Mouse (Mus musculus) midbrain, embryonic 12.5 days (tissue): Measurements from ENCODE around the gene Mpp4. TPM values are rescaled to one million over a fixed set of nuclear protein-coding genes. Genes with fewer than 3 reads are reported as not detected.

Source experiments
- ATAC-seq: fragments of 200-750 bp; cut with Nextera tagmentation; 2 replicates; pipeline ENCODE4 v1.8.0; 2017; ENCODE audit warnings: low read depth, moderate TSS enrichment, moderate library complexity; ENCODE audit not compliant: low FRiP score
- H3K27ac ChIP-seq: fragments of 300-500 bp; sonication (generic); replicated peaks from 2 replicates; pipeline ENCODE4 v1.5.1; 2016; ENCODE audit warnings: mild to moderate bottlenecking
- H3K27me3 ChIP-seq: fragments of 300-500 bp; sonication (generic); 2 replicates; pipeline ENCODE4 v1.6.1; 2016; ENCODE audit warnings: mild to moderate bottlenecking
- H3K36me3 ChIP-seq: fragments of 300-500 bp; sonication (generic); 2 replicates; pipeline ENCODE4 v1.6.1; 2016
- H3K4me1 ChIP-seq: fragments of 300-500 bp; sonication (generic); 2 replicates; pipeline ENCODE4 v1.6.1; 2016
- H3K4me2 ChIP-seq: fragments of 300-500 bp; sonication (generic); replicated peaks from 2 replicates; pipeline ENCODE4 v1.6.1; 2016; ENCODE audit warnings: mild to moderate bottlenecking, moderate library complexity
- H3K4me3 ChIP-seq: fragments of 300-500 bp; sonication (generic); 2 replicates; pipeline ENCODE4 v1.5.1; 2016; ENCODE audit warnings: mild to moderate bottlenecking
- H3K9ac ChIP-seq: fragments of 300-500 bp; sonication (generic); replicated peaks from 2 replicates; pipeline ENCODE4 v1.6.1; 2016; ENCODE audit warnings: mild to moderate bottlenecking, moderate library complexity
- H3K9me3 ChIP-seq: fragments of 300-500 bp; sonication (generic); 2 replicates; pipeline ENCODE4 v1.6.1; 2016; ENCODE audit warnings: mild to moderate bottlenecking
- WGBS: fragments of 180-500 bp; shearing (Covaris S2); methylation state at CpG from one replicate; pipeline ENCODE4 v1.1.7; 2016; 5-methylcytosine and 5-hydroxymethylcytosine counted together
- polyA plus RNA-seq: library from polyadenylated mRNA; unstranded; fragments of >200 nt; fragmentation: Nextera tagmentation; extraction: Ambion mirVana; gene quantifications from 2 replicates; pipeline ENCODE4 v1.2.1, GENCODE M21; 2016

Gene Mpp4
- polyA plus RNA-seq, 1 experiment from 2014 or later: 0.26 TPM

GRCm38 (mm10) chr1:59183045-59183444 lies 19.9 kb upstream of the Mpp4 start:
- Histone ChIP-seq H3K36me3 (peaks cover 31% of the 10 kb centered on the region), H3K4me3 (no peak overlapping the region), H3K9ac (no peak overlapping the region), H3K27ac (no peak overlapping the region), H3K27me3 (no peaks in the 10 kb centered on the region), H3K4me2 (no peak overlapping the region), H3K9me3 (no peaks in the 10 kb centered on the region), H3K4me1 (no peaks in the 10 kb centered on the region)
- 98% methylated on average over 4 of the region's 4 CpGs for WGBS
- ATAC-seq: no peak

GRCm38 (mm10) chr1:59182373-59182772 lies 19.2 kb upstream of the Mpp4 start:
- no peak overlapping the region for H3K4me2 ChIP-seq
- H3K4me1 ChIP-seq: no peaks in the 10 kb centered on the region
- 94% methylated on average over 2 of the region's 2 CpGs for whole genome bisulfite sequencing
- ATAC-seq: no peak
- H3K9ac ChIP-seq: no peak overlapping the region
- no peaks in the 10 kb centered on the region for H3K9me3 ChIP-seq
- no peak overlapping the region for H3K4me3 ChIP-seq
- peaks cover 38% of the 10 kb centered on the region for H3K36me3 ChIP-seq
- no peak overlapping the region for H3K27ac ChIP-seq
- no peaks in the 10 kb centered on the region for H3K27me3 ChIP-seq

DNA sequence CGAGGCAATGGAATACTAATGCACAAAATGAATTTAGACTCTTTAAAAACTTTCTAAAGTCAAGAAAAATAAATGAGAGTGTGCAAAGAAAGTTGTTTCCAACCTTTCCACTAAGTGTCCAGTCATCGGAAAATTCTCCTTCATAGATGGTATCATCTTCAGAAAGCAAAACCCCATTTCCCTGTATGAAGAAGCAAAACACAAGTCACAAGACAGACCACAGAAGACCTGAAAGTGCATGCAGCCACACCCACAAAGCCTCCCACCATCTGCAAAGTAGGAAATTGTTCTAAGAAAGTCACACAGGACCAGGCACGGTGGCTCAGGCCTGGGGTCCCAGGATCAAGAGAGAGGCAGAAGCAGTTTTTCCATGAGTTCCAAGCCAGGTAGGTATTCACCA lies 16.8 kb upstream of the Mpp4 start:
- no peak for ATAC-seq
- H3K4me3 ChIP-seq: no peak overlapping the region
- H3K4me2 ChIP-seq: no peak overlapping the region
- 88% methylated on average over 3 of the region's 3 CpGs for WGBS
- H3K36me3 ChIP-seq: peaks cover 46% of the 10 kb centered on the region
- no peak overlapping the region for H3K27ac ChIP-seq
- no peaks in the 10 kb centered on the region for H3K9me3 ChIP-seq
- H3K27me3 ChIP-seq: no peaks in the 10 kb centered on the region
- H3K9ac ChIP-seq: no peak overlapping the region
- no peaks in the 10 kb centered on the region for H3K4me1 ChIP-seq

DNA sequence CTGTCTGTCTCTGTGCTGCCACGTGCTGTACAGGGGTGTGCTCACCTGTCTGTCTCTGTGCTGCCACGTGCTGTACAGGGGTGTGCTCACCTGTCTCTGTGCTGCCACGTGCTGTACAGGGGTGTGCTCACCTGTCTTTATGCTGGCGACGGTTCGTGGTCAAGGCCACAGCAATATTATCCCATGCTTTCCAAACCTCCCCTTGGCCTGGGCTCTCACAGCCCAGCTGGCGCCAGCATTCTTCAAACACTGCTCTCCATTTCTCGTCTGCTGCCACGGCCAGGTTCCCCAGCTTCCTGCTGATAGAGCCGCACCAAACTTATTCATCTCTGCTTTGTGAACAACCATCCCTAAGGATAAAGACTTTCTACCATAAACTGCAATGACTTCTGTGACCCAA lies 15.2 kb upstream of the Mpp4 start:
- no peak overlapping the region for H3K9ac ChIP-seq
- no peak for ATAC-seq
- peaks cover 49% of the 10 kb centered on the region for H3K36me3 ChIP-seq
- H3K27ac ChIP-seq: no peak overlapping the region
- H3K4me3 ChIP-seq: no peak overlapping the region
- 91% methylated on average over 10 of the region's 10 CpGs for WGBS
- no peaks in the 10 kb centered on the region for H3K27me3 ChIP-seq
- no peaks in the 10 kb centered on the region for H3K4me1 ChIP-seq
- H3K9me3 ChIP-seq: no peaks in the 10 kb centered on the region
- no peak overlapping the region for H3K4me2 ChIP-seq

DNA sequence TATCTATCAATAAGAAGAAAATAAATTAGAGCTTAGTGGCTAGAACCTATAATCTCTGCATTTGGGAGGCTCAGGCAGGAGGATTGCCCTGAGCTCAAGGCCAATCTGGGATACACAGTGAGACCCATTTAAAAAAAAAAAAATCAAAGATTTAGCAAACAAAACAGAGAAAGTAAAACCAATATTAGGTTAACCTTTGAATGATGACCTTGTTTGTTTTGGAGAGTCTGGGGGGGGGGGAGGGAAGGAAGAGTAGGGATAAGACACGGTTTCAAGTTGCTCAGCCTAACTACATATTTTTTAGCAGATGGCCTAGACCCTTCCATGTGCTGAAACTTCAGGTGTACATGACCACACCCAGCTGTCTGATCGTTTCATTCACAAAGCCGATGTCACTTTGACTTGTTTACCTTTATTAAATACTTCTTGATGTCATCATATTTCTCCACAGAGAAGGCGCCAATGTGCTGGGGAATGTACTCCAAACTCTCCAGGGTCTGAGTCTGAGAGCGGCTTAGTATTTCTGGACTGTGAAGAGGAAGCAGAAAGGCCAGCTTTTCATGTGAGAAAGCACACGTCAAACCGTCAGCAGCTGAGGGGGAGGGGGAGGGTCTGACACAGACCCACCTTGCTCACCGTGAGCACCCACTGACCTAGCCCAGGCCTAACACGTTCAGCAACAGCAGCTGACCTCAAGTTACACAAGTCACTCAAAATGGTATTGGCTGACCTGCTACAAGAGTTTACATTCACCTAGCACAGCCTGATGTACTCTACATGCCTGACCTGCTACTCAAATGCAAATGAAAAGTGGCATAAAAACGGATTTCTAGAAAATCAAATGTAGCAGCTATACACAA lies 11.6 kb upstream of the Mpp4 start:
- Histone ChIP-seq H3K4me2 (no peak overlapping the region), H3K4me3 (no peak overlapping the region), H3K4me1 (no peaks in the 10 kb centered on the region), H3K9me3 (no peaks in the 10 kb centered on the region), H3K9ac (no peak overlapping the region), H3K27ac (no peak overlapping the region), H3K36me3 (peaks cover 54% of the 10 kb centered on the region), H3K27me3 (no peaks in the 10 kb centered on the region)
- WGBS: 84% methylated on average over 10 of the region's 10 CpGs
- no peak for ATAC-seq

DNA sequence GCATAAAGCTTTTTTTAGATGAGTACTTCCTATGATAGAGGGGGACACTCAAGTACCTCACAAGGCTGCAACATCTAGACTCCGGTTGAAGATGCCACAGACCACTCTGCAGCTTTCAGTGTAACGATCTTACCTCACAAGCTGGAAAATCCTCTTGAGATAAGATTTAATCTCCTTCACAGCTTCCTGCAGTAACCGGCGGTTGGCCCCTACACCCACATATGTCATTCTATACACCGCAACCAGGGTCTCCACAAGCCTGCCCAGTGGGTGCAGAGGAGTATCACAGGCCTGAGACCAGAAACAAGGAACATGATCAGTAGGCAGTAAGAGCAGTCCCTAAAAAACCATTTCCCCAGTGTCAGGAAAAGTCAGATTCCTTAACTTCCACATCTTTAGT lies 9.8 kb upstream of the Mpp4 start:
- H3K27ac ChIP-seq: no peak overlapping the region
- H3K9ac ChIP-seq: no peak overlapping the region
- H3K9me3 ChIP-seq: no peaks in the 10 kb centered on the region
- H3K4me2 ChIP-seq: no peak overlapping the region
- H3K36me3 ChIP-seq: peaks cover 47% of the 10 kb centered on the region
- H3K27me3 ChIP-seq: no peaks in the 10 kb centered on the region
- H3K4me3 ChIP-seq: no peak overlapping the region
- no peak for ATAC-seq
- 85% methylated on average over 5 of the region's 5 CpGs for WGBS
- no peaks in the 10 kb centered on the region for H3K4me1 ChIP-seq

- H3K36me3 ChIP-seq: peaks cover 45% of the 10 kb centered on the region
- no peak overlapping the region for H3K27ac ChIP-seq
- no peak overlapping the region for H3K9ac ChIP-seq
- no peak overlapping the region for H3K4me2 ChIP-seq
- H3K9me3 ChIP-seq: no peaks in the 10 kb centered on the region
- no peaks in the 10 kb centered on the region for H3K4me1 ChIP-seq
- no peaks in the 10 kb centered on the region for H3K27me3 ChIP-seq
- 83% methylated on average over 5 of the region's 5 CpGs for WGBS
- ATAC-seq: no peak
- no peak overlapping the region for H3K4me3 ChIP-seq
Observed at GRCm38 (mm10) chr1:59171875-59172274, 8.7 kb upstream of the Mpp4 start.

GRCm38 (mm10) chr1:59170290-59170689 lies 7.1 kb upstream of the Mpp4 start:
- ATAC-seq: no peak
- Histone ChIP-seq H3K4me1 (no peaks in the 10 kb centered on the region), H3K9me3 (no peaks in the 10 kb centered on the region), H3K27ac (no peak overlapping the region), H3K4me3 (no peak overlapping the region), H3K4me2 (no peak overlapping the region), H3K9ac (no peak overlapping the region), H3K27me3 (no peaks in the 10 kb centered on the region), H3K36me3 (peaks cover 44% of the 10 kb centered on the region)
- 77% methylated on average over 8 of the region's 8 CpGs for WGBS

- WGBS: 92% methylated on average over 6 of the region's 6 CpGs
- H3K27ac ChIP-seq: no peak overlapping the region
Observed at GRCm38 (mm10) chr1:59169586-59169985, 6.4 kb upstream of the Mpp4 start.

DNA sequence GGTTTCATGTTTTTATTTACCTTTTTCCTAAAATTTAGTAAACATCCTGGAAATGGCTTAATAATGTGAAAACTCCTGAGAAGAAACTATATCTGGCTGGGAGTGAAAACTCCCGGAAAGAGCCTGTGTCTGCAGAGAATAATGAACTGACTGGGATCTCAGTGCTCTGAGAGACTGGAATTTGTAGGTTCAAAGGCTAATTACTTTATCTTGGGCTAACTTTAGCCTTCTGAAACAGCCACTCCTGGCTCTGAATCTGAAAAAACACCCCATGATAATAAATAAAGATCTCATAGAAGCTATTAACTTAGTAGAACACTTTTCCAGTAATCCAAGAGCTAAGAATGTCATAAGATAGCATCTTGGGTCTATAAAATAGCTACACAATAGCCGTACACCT lies 5.4 kb upstream of the Mpp4 start:
- peaks cover 43% of the 10 kb centered on the region for H3K36me3 ChIP-seq
- H3K9me3 ChIP-seq: no peaks in the 10 kb centered on the region
- WGBS: 92% methylated on average over 2 of the region's 2 CpGs
- H3K4me2 ChIP-seq: no peak overlapping the region
- 0 out of 2 replicates have a peak, but pooled peaks cover under 1% of the 10 kb centered on the region for H3K4me1 ChIP-seq
- H3K27ac ChIP-seq: no peak overlapping the region
- ATAC-seq: no peak
- H3K27me3 ChIP-seq: no peaks in the 10 kb centered on the region
- no peak overlapping the region for H3K4me3 ChIP-seq
- H3K9ac ChIP-seq: no peak overlapping the region

More at GRCm38 (mm10) chr1:59169586-59169985, 6.4 kb upstream of the Mpp4 start:
- Histone ChIP-seq H3K9me3 (no peaks in the 10 kb centered on the region), H3K4me2 (no peak overlapping the region), H3K4me3 (no peak overlapping the region), H3K9ac (no peak overlapping the region), H3K36me3 (peaks cover 44% of the 10 kb centered on the region), H3K4me1 (no peaks in the 10 kb centered on the region), H3K27me3 (no peaks in the 10 kb centered on the region)
- no peak for ATAC-seq

DNA sequence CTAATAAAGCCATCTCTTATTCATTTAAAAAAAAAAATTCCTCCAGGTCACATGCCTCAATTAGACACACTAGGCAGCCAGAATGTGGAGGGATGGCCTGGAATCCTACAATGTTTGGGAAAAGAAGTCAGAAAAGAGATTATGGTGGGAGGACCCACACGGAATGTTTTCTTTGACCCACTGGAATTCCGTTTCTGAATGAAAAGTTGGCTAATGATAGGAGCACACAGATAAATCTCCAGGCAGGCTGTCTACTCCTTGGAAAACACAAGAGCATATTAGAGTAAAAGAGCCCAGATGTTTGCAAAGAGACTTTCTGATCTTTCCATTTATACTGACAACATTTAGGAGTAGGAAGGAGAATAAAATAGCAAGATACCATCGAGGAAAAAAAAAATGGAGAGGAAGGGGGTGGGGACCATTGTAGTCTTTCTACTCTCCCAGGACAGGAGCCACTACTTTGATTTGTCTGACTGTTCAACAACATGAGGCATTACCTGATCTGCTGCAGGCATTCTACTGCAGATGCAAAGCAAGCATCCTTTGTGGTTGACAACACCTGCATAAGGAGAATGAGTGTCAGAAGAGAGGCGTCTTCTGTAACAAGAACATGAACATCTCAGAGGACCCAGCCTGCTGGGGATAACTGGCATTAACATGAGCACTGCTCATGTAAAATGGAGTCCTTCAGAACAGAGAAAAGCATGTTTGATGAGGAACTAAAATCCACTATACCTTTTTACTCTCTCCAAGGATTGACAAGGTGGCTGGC lies 4.7 kb upstream of the Mpp4 start:
- Histone ChIP-seq H3K4me2 (no peak overlapping the region), H3K27me3 (0 out of 2 replicates have a peak, but pooled peaks cover 4% of the 10 kb centered on the region), H3K36me3 (peaks cover 42% of the 10 kb centered on the region), H3K9ac (no peak overlapping the region), H3K4me1 (peaks cover 7% of the 10 kb centered on the region; the same call in 1 of the 2 replicates), H3K27ac (no peak overlapping the region), H3K4me3 (no peak overlapping the region), H3K9me3 (no peaks in the 10 kb centered on the region)
- WGBS: 87% methylated on average over 4 of the region's 4 CpGs
- ATAC-seq: no peak

DNA sequence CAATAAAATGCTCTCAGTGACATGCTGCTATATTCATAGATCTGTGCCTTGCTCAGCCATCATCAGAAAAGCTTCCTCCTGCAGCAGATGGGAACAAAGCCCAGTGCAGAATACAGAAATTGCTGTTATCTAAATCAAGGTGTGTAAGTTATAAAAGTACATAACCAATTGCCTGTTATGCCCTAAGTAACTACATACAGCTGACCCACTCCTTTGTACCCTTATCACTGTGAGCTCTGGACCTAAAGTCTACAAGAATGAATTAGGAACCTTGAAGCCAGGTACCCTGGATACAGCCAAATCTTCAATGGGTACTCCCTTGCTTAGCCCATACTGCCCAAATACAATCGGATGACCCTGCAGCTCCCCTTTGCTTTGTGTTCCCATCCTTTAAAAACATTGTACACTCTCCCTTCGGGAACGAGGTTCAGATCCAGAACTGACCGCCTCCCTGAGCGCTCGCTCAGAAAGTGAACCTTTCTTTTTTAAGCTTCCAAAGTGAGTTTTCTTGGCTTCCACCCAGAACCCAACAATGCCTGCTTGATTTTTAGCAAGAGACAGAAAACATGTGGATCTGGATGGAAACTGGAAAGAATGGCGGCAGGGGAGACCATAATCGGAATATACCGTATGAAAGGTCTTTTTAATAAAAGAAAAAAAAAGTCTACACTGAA lies 3.2 kb upstream of the Mpp4 start:
- no peak for ATAC-seq
- WGBS: 95% methylated on average over 9 of the region's 9 CpGs
- no peak overlapping the region for H3K4me3 ChIP-seq
- H3K4me2 ChIP-seq: no peak overlapping the region
- no peak overlapping the region for H3K9ac ChIP-seq
- H3K27me3 ChIP-seq: 0 out of 2 replicates have a peak, but pooled peaks cover 4% of the 10 kb centered on the region
- peaks cover 7% of the 10 kb centered on the region; the same call in 1 of the 2 replicates for H3K4me1 ChIP-seq
- no peaks in the 10 kb centered on the region for H3K9me3 ChIP-seq
- no peak overlapping the region for H3K27ac ChIP-seq
- H3K36me3 ChIP-seq: peaks cover 33% of the 10 kb centered on the region
